Mouse (Mus musculus) hindbrain, embryonic 16.5 days (tissue): ENCODE measurements around the gene Gja5. TPM values are rescaled to one million over a fixed set of nuclear protein-coding genes. Genes with fewer than 3 reads are reported as not detected.

Source experiments
- polyA plus RNA-seq: library from polyadenylated mRNA; unstranded; fragments of >200 nt; fragmentation: Nextera tagmentation; extraction: Ambion mirVana; gene quantifications from 2 replicates; pipeline ENCODE4 v1.2.1, GENCODE M21; 2015

The Gja5 gene
- polyA plus RNA-seq, 1 experiment from 2014 or later: 2.1 TPM

Other genes starting within 250 kb of the Gja5 start
- gene Ankrd35, start 234.6 kb upstream of the Gja5 start, polyA plus RNA-seq: 2.5 and 2.8 TPM in 2 replicates
- 43.4 and 44.3 TPM in 2 replicates for gene Pias3, start 208.3 kb upstream of the Gja5 start, polyA plus RNA-seq
- 20.4 and 22.4 TPM in 2 replicates for gene Nudt17, start 196.1 kb upstream of the Gja5 start, polyA plus RNA-seq
- gene Polr3c, start 177.1 kb upstream of the Gja5 start, polyA plus RNA-seq: 31.4 and 33.7 TPM in 2 replicates
- 72.2 and 82.0 TPM in 2 replicates for gene Rnf115, start 177.0 kb upstream of the Gja5 start, polyA plus RNA-seq
- gene Pdzk1, start 75.4 kb upstream of the Gja5 start, polyA plus RNA-seq: 0.15 and 0.32 TPM in 2 replicates
- 0.16 and 0.21 TPM in 2 replicates for gene Cd160, start 75.3 kb upstream of the Gja5 start, polyA plus RNA-seq
- 35.1 and 41.1 TPM in 2 replicates for gene Gpr89, start 653 bp downstream of the Gja5 start, polyA plus RNA-seq
- gene Gja8, start 21.3 kb downstream of the Gja5 start, polyA plus RNA-seq: 0.03 and 0.04 TPM in 2 replicates